Mouse (Mus musculus): ENCODE results near the gene Ubb.

GRCm38 (mm10) chr11:62538321-62539088 lies 12.5 kb upstream of the Ubb start:
- TF ChIP-seq CTCF (IDR thresholded peaks at IDR 0.05; ENCODE audit: insufficient read depth, low read length) (no peak), POLR2A (IDR thresholded peaks at IDR 0.05; ENCODE audit: borderline replicate concordance, extremely low read depth, low read depth, low read length) (no peak)
